Mouse (Mus musculus): ENCODE measurements around the gene Gm28035. TPM values are rescaled to one million over a fixed set of nuclear protein-coding genes. Genes with fewer than 3 reads are reported as not detected.
A peak's percentile ranks its signal among the peaks of the same experiment; 100 is the strongest.

Gm28035 gene
- polyA plus RNA-seq, 1 experiment from 2014 or later = 0.30 TPM

DNA sequence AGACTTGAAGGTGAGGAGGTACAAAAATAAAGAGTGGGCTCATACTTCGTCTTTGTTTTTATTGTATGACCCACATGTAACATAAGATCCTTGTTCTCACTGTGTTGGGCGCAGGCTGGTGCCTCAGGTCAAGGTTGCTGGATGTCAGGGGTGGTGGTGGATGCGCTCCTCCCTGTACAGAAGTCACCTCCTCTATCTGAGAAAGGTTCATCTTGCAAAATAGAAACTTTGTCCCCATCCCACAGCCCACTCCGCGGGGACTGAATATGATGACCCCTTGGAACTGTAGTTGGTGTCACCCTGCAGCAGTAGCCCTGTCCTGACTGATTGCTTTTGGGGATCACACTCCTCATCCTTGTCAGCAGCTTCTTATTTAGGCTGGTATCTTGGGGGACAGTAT, 6.7 kb downstream of the Gm28035 start:
- Histone ChIP-seq H3K27me3 (ENCODE audit: control insufficient read depth, insufficient read depth, low read length) (no peaks in the 10 kb centered on the region), H3K9me3 (replicated peaks; ENCODE audit: control insufficient read depth, low read length) (no peaks in the 10 kb centered on the region), H3K4me2 (ENCODE audit: low read depth, low read length) (no peak overlapping the region), H3K36me3 (ENCODE audit: control insufficient read depth, insufficient read depth, low read length) (no peaks in the 10 kb centered on the region), H3K9ac (ENCODE audit: low read length) (no peak overlapping the region), H3K27ac (ENCODE audit: low read length) (no peak overlapping the region), H3K4me1 (ENCODE audit: control insufficient read depth, insufficient read depth, low read length) (peaks cover 27% of the 10 kb centered on the region), H3K4me3 (replicated peaks; ENCODE audit: low read length) (no peak overlapping the region)
- no peak for ATAC-seq (ENCODE audit: insufficient read depth, low FRiP score)
- WGBS = 90% methylated on average over 5 of the region's 5 CpGs

DNA sequence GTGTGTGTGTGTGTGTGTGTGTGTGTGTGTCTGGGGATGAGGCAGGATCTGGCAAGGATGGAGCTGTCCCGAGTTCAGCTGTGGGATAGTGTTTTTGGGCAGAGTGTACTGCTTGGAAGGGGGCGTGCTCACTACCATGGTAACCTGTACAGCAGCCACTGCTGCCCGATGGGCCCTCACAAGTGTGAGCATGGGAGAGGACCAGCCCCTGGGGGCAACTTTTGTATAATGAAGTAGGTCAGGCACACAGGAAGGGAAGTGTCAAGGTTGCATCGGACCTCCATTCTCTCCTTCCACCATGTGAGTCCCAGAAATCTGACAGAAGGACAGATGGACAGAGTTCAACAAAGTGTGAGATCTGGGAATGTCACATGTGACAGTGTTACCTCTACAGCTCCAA, 7.3 kb downstream of the Gm28035 start:
- 75% methylated on average over 4 of the region's 4 CpGs for WGBS
- no peaks in the 10 kb centered on the region for H3K36me3 ChIP-seq (ENCODE audit: control insufficient read depth, insufficient read depth, low read length)
- ATAC-seq (ENCODE audit: insufficient read depth, low FRiP score) = no peak

DNA sequence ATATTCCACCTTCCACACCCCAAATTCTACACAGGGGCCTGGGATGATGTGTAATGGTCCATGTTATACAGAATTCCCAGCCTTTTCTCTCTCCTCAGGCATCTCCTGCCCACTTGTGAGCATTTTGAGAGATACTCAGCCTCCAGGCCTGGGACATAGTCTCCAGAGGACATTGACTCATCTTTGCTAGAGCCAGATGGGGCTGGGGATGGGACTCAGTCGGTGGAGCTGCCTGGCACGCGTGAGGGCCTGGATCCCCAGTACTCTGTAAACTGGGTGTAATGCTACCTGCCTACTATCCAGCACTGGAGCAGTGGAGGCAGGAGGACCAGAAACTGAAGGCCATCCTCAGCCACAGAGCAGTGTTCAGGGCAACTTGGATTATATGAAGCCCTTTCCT, 8.8 kb downstream of the Gm28035 start:
- H3K4me2 ChIP-seq (ENCODE audit: low read depth, low read length) = no peak overlapping the region
- 84% methylated on average over 3 of the region's 3 CpGs for WGBS
- H3K4me1 ChIP-seq (ENCODE audit: control insufficient read depth, insufficient read depth, low read length) = peaks cover 29% of the 10 kb centered on the region
- no peaks in the 10 kb centered on the region for H3K9me3 ChIP-seq (replicated peaks; ENCODE audit: control insufficient read depth, low read length)
- no peak for ATAC-seq (ENCODE audit: insufficient read depth, low FRiP score)
- H3K27ac ChIP-seq (ENCODE audit: low read length) = no peak overlapping the region
- H3K9ac ChIP-seq (ENCODE audit: low read length) = no peak overlapping the region
- no peaks in the 10 kb centered on the region for H3K36me3 ChIP-seq (ENCODE audit: control insufficient read depth, insufficient read depth, low read length)
- H3K4me3 ChIP-seq (replicated peaks; ENCODE audit: low read length) = no peak overlapping the region
- no peaks in the 10 kb centered on the region for H3K27me3 ChIP-seq (ENCODE audit: control insufficient read depth, insufficient read depth, low read length)

More for the DNA sequence above, 7.3 kb downstream of the Gm28035 start:
- H3K4me2 ChIP-seq (ENCODE audit: low read depth, low read length) = no peak overlapping the region
- no peak overlapping the region for H3K4me3 ChIP-seq (replicated peaks; ENCODE audit: low read length)
- H3K27ac ChIP-seq (ENCODE audit: low read length) = no peak overlapping the region
- no peak overlapping the region for H3K9ac ChIP-seq (ENCODE audit: low read length)
- no peaks in the 10 kb centered on the region for H3K9me3 ChIP-seq (replicated peaks; ENCODE audit: control insufficient read depth, low read length)
- H3K27me3 ChIP-seq (ENCODE audit: control insufficient read depth, insufficient read depth, low read length) = no peaks in the 10 kb centered on the region
- peaks cover 30% of the 10 kb centered on the region for H3K4me1 ChIP-seq (ENCODE audit: control insufficient read depth, insufficient read depth, low read length)

DNA sequence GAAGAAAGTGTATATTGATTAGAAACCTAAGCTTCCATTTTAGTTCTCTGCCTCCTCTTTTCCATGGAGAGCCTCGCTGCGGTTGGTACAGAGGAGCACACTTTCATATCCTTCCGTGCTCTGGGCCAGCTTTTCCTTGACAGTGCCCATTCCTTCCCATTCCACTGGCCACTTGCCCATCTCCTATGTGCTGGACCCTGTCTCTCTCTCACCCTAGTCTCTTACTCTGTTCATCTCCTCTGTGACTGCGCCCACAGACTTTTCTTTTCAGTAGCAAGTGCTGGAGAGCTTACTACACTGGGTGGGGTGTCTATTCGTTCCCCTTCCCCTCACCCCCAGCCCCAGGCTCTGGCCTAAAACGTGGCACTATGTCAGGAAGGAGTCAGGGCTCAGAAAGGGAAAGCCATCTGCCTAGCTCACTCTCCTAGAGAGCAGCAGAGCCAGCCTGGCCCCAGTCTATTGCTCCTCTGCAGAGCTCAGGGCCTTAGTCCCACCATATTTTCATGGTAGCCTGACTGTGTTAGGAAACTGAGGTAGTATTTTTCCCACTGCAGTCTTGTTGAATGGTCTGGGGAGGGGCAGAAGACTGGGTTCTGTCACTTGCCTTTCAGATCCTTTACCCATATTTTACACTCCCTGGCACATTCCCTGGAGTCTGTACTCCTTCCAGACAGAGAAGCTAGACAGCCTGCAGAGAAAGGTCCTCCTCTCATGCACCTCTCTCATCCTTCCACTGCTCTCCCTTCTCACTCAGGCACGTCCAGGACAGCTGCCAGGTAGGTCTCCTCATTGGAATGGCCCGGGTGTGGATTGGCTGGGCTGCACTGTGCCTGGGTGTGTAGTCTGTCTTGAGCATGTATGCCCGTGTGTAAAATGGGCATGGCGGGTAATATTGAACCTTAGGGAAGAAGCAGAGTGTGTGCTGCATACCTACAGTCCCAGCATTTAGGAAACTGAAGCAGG, 10.1 kb downstream of the Gm28035 start:
- WGBS = 83% methylated on average over 10 of the region's 10 CpGs
- Histone ChIP-seq H3K36me3 (ENCODE audit: control insufficient read depth, insufficient read depth, low read length) (peaks cover 3% of the 10 kb centered on the region; the same call in 1 of the 2 replicates), H3K4me2 (ENCODE audit: low read depth, low read length) (no peak overlapping the region), H3K9me3 (replicated peaks; ENCODE audit: control insufficient read depth, low read length) (no peaks in the 10 kb centered on the region), H3K9ac (ENCODE audit: low read length) (no peak overlapping the region), H3K4me1 (ENCODE audit: control insufficient read depth, insufficient read depth, low read length) (peaks cover 20% of the 10 kb centered on the region; the same call in 1 of the 2 replicates), H3K27me3 (ENCODE audit: control insufficient read depth, insufficient read depth, low read length) (no peaks in the 10 kb centered on the region), H3K4me3 (replicated peaks; ENCODE audit: low read length) (no peak overlapping the region), H3K27ac (ENCODE audit: low read length) (peak overlapping the region; percentile 84)
- ATAC-seq (ENCODE audit: insufficient read depth, low FRiP score) = no peak

DNA sequence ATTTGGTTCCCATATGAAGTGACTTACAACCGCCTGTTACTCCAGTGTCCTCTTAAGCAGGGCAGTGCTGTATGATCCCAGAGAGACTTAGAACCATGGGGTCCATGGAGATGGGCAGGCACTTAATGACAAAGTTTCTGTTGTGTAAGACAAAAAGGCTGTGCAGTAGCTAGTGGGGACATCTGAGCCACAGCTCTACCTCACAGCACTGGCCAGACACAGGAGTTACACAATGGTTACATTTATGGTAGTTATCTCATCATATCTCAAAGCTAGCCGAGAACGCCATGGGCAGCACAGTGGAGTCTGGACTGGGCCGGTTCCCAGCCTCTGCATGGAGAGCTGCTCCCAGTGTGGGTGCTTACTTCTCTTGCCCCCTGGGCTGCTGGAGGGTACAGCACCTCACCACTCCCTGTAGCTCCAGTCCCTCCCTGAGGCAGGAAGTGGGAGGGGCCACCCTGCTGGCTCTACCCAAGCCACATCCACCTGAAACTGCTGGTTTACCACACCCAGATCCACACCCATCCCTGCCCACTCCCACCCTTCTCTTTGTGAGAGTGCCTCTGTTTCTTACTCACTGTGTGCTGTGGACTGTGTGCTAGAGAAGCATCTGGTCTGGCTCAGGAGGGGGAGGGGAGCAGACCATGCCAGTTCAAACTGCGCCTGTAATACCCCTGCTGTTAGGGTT, 11.2 kb downstream of the Gm28035 start:
- H3K9ac ChIP-seq (ENCODE audit: low read length) = peak overlapping the region; percentile 57
- H3K27me3 ChIP-seq (ENCODE audit: control insufficient read depth, insufficient read depth, low read length) = no peaks in the 10 kb centered on the region
- H3K4me2 ChIP-seq (ENCODE audit: low read depth, low read length) = peak overlapping the region; percentile 28; the same call in 1 of the 2 replicates
- H3K9me3 ChIP-seq (replicated peaks; ENCODE audit: control insufficient read depth, low read length) = no peaks in the 10 kb centered on the region
- peaks cover 20% of the 10 kb centered on the region; the same call in 1 of the 2 replicates for H3K4me1 ChIP-seq (ENCODE audit: control insufficient read depth, insufficient read depth, low read length)
- peak; percentile 94 for ATAC-seq (ENCODE audit: insufficient read depth, low FRiP score)
- H3K4me3 ChIP-seq (replicated peaks; ENCODE audit: low read length) = no peak overlapping the region
- H3K27ac ChIP-seq (ENCODE audit: low read length) = peak overlapping the region; percentile 96
- WGBS = 58% methylated on average over 5 of the region's 5 CpGs
- H3K36me3 ChIP-seq (ENCODE audit: control insufficient read depth, insufficient read depth, low read length) = peaks cover 14% of the 10 kb centered on the region

DNA sequence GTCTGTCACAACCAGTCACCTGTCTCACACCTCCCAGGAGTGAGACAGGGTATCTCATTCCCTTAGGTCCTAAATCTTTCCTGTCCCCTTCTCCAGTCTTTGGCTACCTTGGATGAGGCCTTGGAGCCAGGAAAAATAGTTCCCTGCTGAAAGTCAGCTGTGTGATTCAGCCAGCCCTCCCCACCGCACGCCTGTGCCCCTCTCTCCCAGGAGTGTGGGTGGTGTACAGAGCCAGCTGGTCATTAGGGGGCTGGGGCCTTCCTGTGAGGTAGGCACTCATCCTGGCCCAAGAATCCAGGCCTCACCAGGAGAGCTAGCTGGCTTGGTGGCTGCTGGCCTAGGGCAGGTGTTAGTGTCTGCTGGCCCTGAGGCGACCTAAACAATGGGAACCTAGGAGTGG, 12.2 kb downstream of the Gm28035 start:
- peak overlapping the region; percentile 96 for H3K27ac ChIP-seq (ENCODE audit: low read length)

DNA sequence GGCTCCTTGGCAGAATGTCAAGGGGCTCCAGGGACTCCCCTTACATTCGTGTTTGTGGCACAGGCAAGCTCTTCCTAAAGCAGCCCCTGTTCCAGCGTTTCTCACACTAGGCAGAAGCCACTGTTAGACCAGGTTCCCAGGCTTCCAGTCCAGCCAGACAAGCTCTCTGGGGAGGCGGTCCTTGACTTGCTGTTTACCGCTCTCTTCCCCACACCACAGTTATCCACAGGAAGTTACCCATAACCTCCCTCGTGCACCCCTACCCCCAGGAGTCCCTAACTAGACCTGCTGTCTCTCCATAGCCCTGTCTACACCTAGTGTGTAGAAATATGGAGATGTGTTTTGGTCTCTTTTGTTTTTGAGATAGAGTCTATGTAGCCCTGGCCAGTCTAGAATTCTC, 13.4 kb downstream of the Gm28035 start:
- Histone ChIP-seq H3K9ac (ENCODE audit: low read length) (no peak overlapping the region), H3K36me3 (ENCODE audit: control insufficient read depth, insufficient read depth, low read length) (peaks cover 22% of the 10 kb centered on the region), H3K4me3 (replicated peaks; ENCODE audit: low read length) (no peak overlapping the region), H3K27me3 (ENCODE audit: control insufficient read depth, insufficient read depth, low read length) (no peaks in the 10 kb centered on the region), H3K4me1 (ENCODE audit: control insufficient read depth, insufficient read depth, low read length) (peaks cover 21% of the 10 kb centered on the region; the same call in 1 of the 2 replicates), H3K9me3 (replicated peaks; ENCODE audit: control insufficient read depth, low read length) (no peaks in the 10 kb centered on the region), H3K27ac (ENCODE audit: low read length) (no peak overlapping the region), H3K4me2 (ENCODE audit: low read depth, low read length) (no peak overlapping the region)
- ATAC-seq (ENCODE audit: insufficient read depth, low FRiP score) = no peak
- 77% methylated on average over 5 of the region's 5 CpGs for WGBS

More for the DNA sequence above, 12.2 kb downstream of the Gm28035 start:
- Histone ChIP-seq H3K9ac (ENCODE audit: low read length) (peak overlapping the region; percentile 57), H3K4me3 (replicated peaks; ENCODE audit: low read length) (no peak overlapping the region), H3K4me2 (ENCODE audit: low read depth, low read length) (no peak overlapping the region), H3K36me3 (ENCODE audit: control insufficient read depth, insufficient read depth, low read length) (peaks cover 22% of the 10 kb centered on the region), H3K27me3 (ENCODE audit: control insufficient read depth, insufficient read depth, low read length) (no peaks in the 10 kb centered on the region), H3K9me3 (replicated peaks; ENCODE audit: control insufficient read depth, low read length) (no peaks in the 10 kb centered on the region), H3K4me1 (ENCODE audit: control insufficient read depth, insufficient read depth, low read length) (peaks cover 20% of the 10 kb centered on the region; the same call in 1 of the 2 replicates)
- 68% methylated on average over 3 of the region's 3 CpGs for WGBS
- no peak for ATAC-seq (ENCODE audit: insufficient read depth, low FRiP score)

DNA sequence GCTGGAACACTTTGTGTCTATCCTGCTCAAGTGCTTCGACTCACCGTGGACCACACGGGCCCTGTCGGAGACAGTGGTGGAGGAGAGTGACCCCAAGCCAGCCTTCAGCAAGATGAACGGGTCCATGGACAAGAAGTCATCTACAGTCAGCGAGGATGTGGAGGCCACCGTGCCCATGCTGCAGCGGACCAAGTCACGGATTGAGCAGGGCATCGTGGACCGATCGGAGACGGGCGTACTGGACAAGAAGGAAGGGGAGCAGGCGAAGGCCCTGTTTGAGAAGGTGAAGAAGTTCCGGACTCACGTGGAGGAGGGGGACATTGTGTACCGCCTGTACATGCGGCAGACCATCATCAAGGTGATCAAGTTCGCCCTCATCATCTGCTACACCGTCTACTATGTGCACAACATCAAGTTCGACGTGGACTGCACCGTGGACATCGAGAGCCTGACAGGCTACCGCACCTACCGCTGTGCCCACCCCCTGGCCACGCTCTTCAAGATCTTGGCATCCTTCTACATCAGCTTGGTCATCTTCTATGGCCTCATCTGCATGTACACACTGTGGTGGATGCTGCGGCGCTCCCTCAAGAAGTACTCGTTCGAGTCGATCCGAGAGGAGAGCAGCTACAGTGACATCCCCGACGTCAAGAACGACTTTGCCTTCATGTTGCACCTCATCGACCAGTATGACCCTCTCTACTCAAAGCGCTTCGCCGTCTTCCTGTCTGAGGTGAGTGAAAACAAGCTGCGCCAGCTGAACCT, 15.4 kb downstream of the Gm28035 start:
- peaks cover 20% of the 10 kb centered on the region; the same call in 1 of the 2 replicates for H3K4me1 ChIP-seq (ENCODE audit: control insufficient read depth, insufficient read depth, low read length)
- no peak overlapping the region for H3K9ac ChIP-seq (ENCODE audit: low read length)
- WGBS = 96% methylated on average over 42 of the region's 42 CpGs
- H3K4me2 ChIP-seq (ENCODE audit: low read depth, low read length) = no peak overlapping the region
- no peaks in the 10 kb centered on the region for H3K27me3 ChIP-seq (ENCODE audit: control insufficient read depth, insufficient read depth, low read length)
- no peaks in the 10 kb centered on the region for H3K9me3 ChIP-seq (replicated peaks; ENCODE audit: control insufficient read depth, low read length)
- H3K36me3 ChIP-seq (ENCODE audit: control insufficient read depth, insufficient read depth, low read length) = peaks cover 27% of the 10 kb centered on the region
- H3K4me3 ChIP-seq (replicated peaks; ENCODE audit: low read length) = no peak overlapping the region
- H3K27ac ChIP-seq (ENCODE audit: low read length) = no peak overlapping the region
- ATAC-seq (ENCODE audit: insufficient read depth, low FRiP score) = no peak
